Mouse (Mus musculus) lung, adult 2 months (tissue): ENCODE results near the gene Arfrp1.

Source experiments
- CTCF ChIP-seq: fragments of 200-500 bp; IDR thresholded peaks from 2 replicates; pipeline ENCODE4 v1.5.1; 2011; ENCODE audit warnings: mild to moderate bottlenecking, low read length, control low read depth; ENCODE audit not compliant: insufficient read depth
- POLR2A ChIP-seq: fragments of 200-500 bp; IDR thresholded peaks from 2 replicates; pipeline ENCODE4 v1.6.1; 2011; ENCODE audit warnings: low read depth, mild to moderate bottlenecking, control low read depth, low read length, borderline replicate concordance; ENCODE audit errors: extremely low read depth

GRCm38 (mm10) chr2:181370001-181370400 is 4.8 kb upstream of the Arfrp1 start:
- TF ChIP-seq CTCF (no peak), POLR2A (no peak)
